ENCODE assay signal across 8 mouse cellular contexts in the genomic region with DNA sequence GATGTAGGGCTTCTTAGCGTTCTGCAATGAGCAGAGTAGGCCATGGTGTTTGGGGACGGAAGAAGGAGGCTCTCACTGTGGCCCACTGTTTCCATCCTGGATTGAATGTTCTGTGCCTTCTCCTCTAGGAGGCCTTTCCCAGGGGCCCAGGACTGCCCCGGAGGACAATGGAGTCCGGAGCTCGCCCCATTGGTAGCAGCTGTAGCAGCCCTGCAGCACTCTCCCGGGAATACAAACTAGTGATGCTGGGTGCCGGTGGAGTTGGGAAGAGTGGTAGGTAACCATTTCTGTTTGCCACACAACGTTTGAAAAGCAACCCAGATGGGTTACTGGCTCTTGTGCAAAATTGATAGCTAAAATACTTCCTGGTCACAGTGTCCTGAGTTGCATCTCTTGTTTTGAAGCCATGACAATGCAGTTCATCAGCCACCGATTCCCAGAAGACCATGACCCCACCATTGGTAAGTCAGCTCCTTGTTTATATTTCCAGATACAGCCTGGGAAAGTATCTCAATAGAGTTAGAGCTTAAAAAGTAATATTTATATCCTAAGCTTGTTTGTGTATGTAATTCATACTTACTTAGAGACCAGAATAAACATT. TPM values are rescaled to one million over a fixed set of nuclear protein-coding genes. Genes with fewer than 3 reads are reported as not detected.
A peak's percentile ranks its signal among the peaks of the same experiment; 100 is the strongest.
DNase-seq lines count a peak whose midpoint lies in the region; ATAC-seq and TF ChIP-seq lines count a peak whose summit lies in the region.

No protein-coding gene starts in this region.

- H3K9ac ChIP-seq in forebrain, embryonic 15.5 days (replicated peaks) = peak overlapping the region; percentile 70
- peak overlapping the region; percentile 71 for H3K9ac ChIP-seq in kidney, embryonic 14.5 days (ENCODE audit: low read depth, low read length)
- H3K9ac ChIP-seq in neural tube, embryonic 14.5 days (replicated peaks; ENCODE audit: low read depth, low read length) = peak overlapping the region; percentile 59

- 4% methylated on average over 9 of the region's 9 CpGs for WGBS in spleen, adult 2 months
- WGBS in forebrain, embryonic 15.5 days = 5% methylated on average over 9 of the region's 9 CpGs
- 6% methylated on average over 9 of the region's 9 CpGs for WGBS in kidney, embryonic 14.5 days
- WGBS in lung, adult 2 months = 3% methylated on average over 9 of the region's 9 CpGs
- WGBS in neural tube, embryonic 14.5 days = 6% methylated on average over 9 of the region's 9 CpGs

- DNase-seq in spleen, adult 2 months (ENCODE audit: low read depth in 1 of 2, low spot score in 2 of 2) = peak in 1 of 2 experiments; percentile 6
- no peak for DNase-seq in spleen, postnatal 36 days (ENCODE audit: low spot score in 2 of 2)
- DNase-seq in brain, embryonic 14.5 days (ENCODE audit: low read depth) = peak; percentile 60
- peak; percentile 50 for DNase-seq in lung, adult 2 months
- no peak for DNase-seq in urinary bladder, postnatal 10 days (ENCODE audit: low spot score)

- no peaks in the 10 kb centered on the region for H3K9me3 ChIP-seq in forebrain, embryonic 15.5 days
- no peaks in the 10 kb centered on the region for H3K9me3 ChIP-seq in kidney, embryonic 14.5 days (ENCODE audit: control insufficient read depth, low read length)
- H3K9me3 ChIP-seq in neural tube, embryonic 14.5 days (ENCODE audit: control insufficient read depth, low read length) = no peaks in the 10 kb centered on the region

- 0 out of 2 replicates have a peak, but pooled peaks cover 3% of the 10 kb centered on the region for H3K4me1 ChIP-seq in spleen, adult 2 months (ENCODE audit: control insufficient read depth, insufficient read depth, insufficient read length)
- H3K4me1 ChIP-seq in forebrain, embryonic 15.5 days = peaks cover 17% of the 10 kb centered on the region
- peaks cover 6% of the 10 kb centered on the region for H3K4me1 ChIP-seq in kidney, embryonic 14.5 days (ENCODE audit: control insufficient read depth, insufficient read depth, low read length)
- H3K4me1 ChIP-seq in lung, adult 2 months (ENCODE audit: control insufficient read depth, insufficient read depth, low read length) = peaks cover 16% of the 10 kb centered on the region
- peaks cover 20% of the 10 kb centered on the region for H3K4me1 ChIP-seq in neural tube, embryonic 14.5 days (ENCODE audit: control insufficient read depth, insufficient read depth, low read length)

- H3K27me3 ChIP-seq in spleen, adult 2 months (ENCODE audit: control insufficient read depth, insufficient read depth, low read length) = no peaks in the 10 kb centered on the region
- no peaks in the 10 kb centered on the region for H3K27me3 ChIP-seq in forebrain, embryonic 15.5 days
- H3K27me3 ChIP-seq in kidney, embryonic 14.5 days (ENCODE audit: control insufficient read depth, insufficient read depth, low read length) = no peaks in the 10 kb centered on the region
- H3K27me3 ChIP-seq in neural tube, embryonic 14.5 days (ENCODE audit: control insufficient read depth, insufficient read depth, low read length) = no peaks in the 10 kb centered on the region

- ATAC-seq in forebrain, embryonic 15.5 days (replicated peaks) = peak; percentile 63
- peak; percentile 51; the same call in 1 of the 2 replicates for ATAC-seq in kidney, embryonic 14.5 days (ENCODE audit: low FRiP score, low TSS enrichment)
- peak; percentile 75; the same call in 1 of the 2 replicates for ATAC-seq in neural tube, embryonic 14.5 days (ENCODE audit: low read depth)

- H3K4me2 ChIP-seq in forebrain, embryonic 15.5 days (replicated peaks) = peak overlapping the region; percentile 88
- peak overlapping the region; percentile 84 for H3K4me2 ChIP-seq in kidney, embryonic 14.5 days (replicated peaks; ENCODE audit: low read depth, low read length)
- peak overlapping the region; percentile 80 for H3K4me2 ChIP-seq in neural tube, embryonic 14.5 days (ENCODE audit: low read depth, low read length)

- no peak for TF ChIP-seq POLR2A in spleen, adult 2 months (IDR thresholded peaks at IDR 0.05; ENCODE audit: low read depth, low read length)
- TF ChIP-seq POLR2A in brain, embryonic 14.5 days (IDR thresholded peaks at IDR 0.05; ENCODE audit: borderline replicate concordance, extremely low read depth, insufficient read depth, insufficient read length, poor library complexity, severe bottlenecking) = no peak
- TF ChIP-seq POLR2A in lung, adult 2 months (IDR thresholded peaks at IDR 0.05; ENCODE audit: borderline replicate concordance, extremely low read depth, low read depth, low read length) = no peak

- peaks cover 11% of the 10 kb centered on the region for H3K36me3 ChIP-seq in spleen, adult 2 months (ENCODE audit: control insufficient read depth, insufficient read depth, low read length)
- peaks cover 31% of the 10 kb centered on the region for H3K36me3 ChIP-seq in forebrain, embryonic 15.5 days
- H3K36me3 ChIP-seq in kidney, embryonic 14.5 days (ENCODE audit: control insufficient read depth, insufficient read depth, low read length) = peaks cover 37% of the 10 kb centered on the region
- H3K36me3 ChIP-seq in neural tube, embryonic 14.5 days (ENCODE audit: control insufficient read depth, insufficient read depth, low read length) = peaks cover 15% of the 10 kb centered on the region

- no peak for TF ChIP-seq CTCF in spleen, adult 2 months (IDR thresholded peaks at IDR 0.05; ENCODE audit: extremely low read depth, insufficient read depth, insufficient read length, insufficient replicate concordance)
- no peak for TF ChIP-seq CTCF in brain, embryonic 14.5 days (IDR thresholded peaks at IDR 0.05; ENCODE audit: borderline replicate concordance, extremely low read depth, insufficient read depth, insufficient read length)
- TF ChIP-seq CTCF in lung, adult 2 months (IDR thresholded peaks at IDR 0.05; ENCODE audit: insufficient read depth, low read length) = no peak

- H3K27ac ChIP-seq in spleen, adult 2 months (ENCODE audit: insufficient read depth, low read length) = peak overlapping the region; percentile 38
- peak overlapping the region; percentile 62 for H3K27ac ChIP-seq in forebrain, embryonic 15.5 days (replicated peaks)
- peak overlapping the region; percentile 48 for H3K27ac ChIP-seq in kidney, embryonic 14.5 days (ENCODE audit: low read depth, low read length)
- peak overlapping the region; percentile 64; the same call in 1 of the 2 replicates for H3K27ac ChIP-seq in neural tube, embryonic 14.5 days (ENCODE audit: low read depth, low read length)

- peak overlapping the region; percentile 73 for H3K4me3 ChIP-seq in spleen, adult 2 months (ENCODE audit: extremely low read depth, insufficient read depth, insufficient read length)
- H3K4me3 ChIP-seq in forebrain, embryonic 15.5 days = peak overlapping the region; percentile 84
- peak overlapping the region; percentile 71 for H3K4me3 ChIP-seq in kidney, embryonic 14.5 days (ENCODE audit: low read length)
- peak overlapping the region; percentile 83 for H3K4me3 ChIP-seq in lung, adult 2 months (replicated peaks; ENCODE audit: extremely low read depth, low read depth, low read length)
- peak overlapping the region; percentile 72 for H3K4me3 ChIP-seq in neural tube, embryonic 14.5 days (ENCODE audit: low read depth, low read length)

RNA-seq across cellular contexts. Expression of a gene that starts 0.7 kb away (rescaled TPM):
- polyA plus RNA-seq in spleen, adult 2 months (2012; rRNA removed) = 28.3 and 32.9 TPM in 2 replicates
- polyA plus RNA-seq in brain, embryonic 14.5 days (2012; rRNA removed) = 45.2 and 49.2 TPM in 2 replicates
- polyA plus RNA-seq in forebrain, embryonic 15.5 days (2015; fragmentation: Nextera tagmentation; extraction: Ambion mirVana) = 51.6 and 53.1 TPM in 2 replicates
- polyA plus RNA-seq in kidney, embryonic 14.5 days (2014; fragmentation: Nextera tagmentation; extraction: Ambion mirVana) = 44.7 and 46.4 TPM in 2 replicates
- 49.0 and 71.7 TPM in 2 replicates for polyA plus RNA-seq in lung, adult 2 months (2012; rRNA removed)
- 60.1 and 62.1 TPM in 2 replicates for polyA plus RNA-seq in neural tube, embryonic 14.5 days (2014; fragmentation: Nextera tagmentation; extraction: Ambion mirVana)

RNA-seq across cellular contexts. Expression of a gene that starts 31.7 kb away (rescaled TPM):
- polyA plus RNA-seq in spleen, adult 2 months (2012; rRNA removed) = 36.0 and 40.5 TPM in 2 replicates
- 115 and 169 TPM in 2 replicates for polyA plus RNA-seq in brain, embryonic 14.5 days (2012; rRNA removed)
- polyA plus RNA-seq in forebrain, embryonic 15.5 days (2015; fragmentation: Nextera tagmentation; extraction: Ambion mirVana) = 102 and 104 TPM in 2 replicates
- polyA plus RNA-seq in kidney, embryonic 14.5 days (2014; fragmentation: Nextera tagmentation; extraction: Ambion mirVana) = 58.1 and 103 TPM in 2 replicates
- polyA plus RNA-seq in lung, adult 2 months (2012; rRNA removed) = 46.7 and 51.4 TPM in 2 replicates
- 86.4 and 97.4 TPM in 2 replicates for polyA plus RNA-seq in neural tube, embryonic 14.5 days (2014; fragmentation: Nextera tagmentation; extraction: Ambion mirVana)

RNA-seq across cellular contexts. Expression of a gene that starts 57.7 kb away (rescaled TPM):
- 3.6 and 5.0 TPM in 2 replicates for polyA plus RNA-seq in spleen, adult 2 months (2012; rRNA removed)
- polyA plus RNA-seq in brain, embryonic 14.5 days (2012; rRNA removed) = 149 and 165 TPM in 2 replicates
- polyA plus RNA-seq in forebrain, embryonic 15.5 days (2015; fragmentation: Nextera tagmentation; extraction: Ambion mirVana) = 236 TPM in 2 replicates
- polyA plus RNA-seq in kidney, embryonic 14.5 days (2014; fragmentation: Nextera tagmentation; extraction: Ambion mirVana) = 10.3 and 12.5 TPM in 2 replicates
- polyA plus RNA-seq in lung, adult 2 months (2012; rRNA removed) = 5.4 and 8.4 TPM in 2 replicates
- polyA plus RNA-seq in neural tube, embryonic 14.5 days (2014; fragmentation: Nextera tagmentation; extraction: Ambion mirVana) = 211 and 255 TPM in 2 replicates

Comparison
In these comparisons a context has a peak if more than half of its experiments do, and no peak if none do; other contexts are left out.
1. DNase-seq: peak in brain, embryonic 14.5 days (single experiment) and lung, adult 2 months (single experiment); none in spleen, postnatal 36 days (0 of 2) and urinary bladder, postnatal 10 days (single experiment).
2. RNA of a gene that starts 57.7 kb away (polyA plus RNA-seq): 236 TPM in forebrain, embryonic 15.5 days, 211 to 255 TPM in neural tube, embryonic 14.5 days and 149 to 165 TPM in brain, embryonic 14.5 days; 10.3 to 12.5 TPM in kidney, embryonic 14.5 days, 5.4 to 8.4 TPM in lung, adult 2 months and 3.6 to 5.0 TPM in spleen, adult 2 months; every median in the first group is over 10 times any median in the second.
3. Peak in every context shown above with its lines, with median percentiles within 50 percentile points of each other: H3K27ac ChIP-seq, H3K4me3 ChIP-seq, ATAC-seq, H3K4me2 ChIP-seq and H3K9ac ChIP-seq.